ENCODE assay signal across 9 mouse cellular contexts in the genomic region with DNA sequence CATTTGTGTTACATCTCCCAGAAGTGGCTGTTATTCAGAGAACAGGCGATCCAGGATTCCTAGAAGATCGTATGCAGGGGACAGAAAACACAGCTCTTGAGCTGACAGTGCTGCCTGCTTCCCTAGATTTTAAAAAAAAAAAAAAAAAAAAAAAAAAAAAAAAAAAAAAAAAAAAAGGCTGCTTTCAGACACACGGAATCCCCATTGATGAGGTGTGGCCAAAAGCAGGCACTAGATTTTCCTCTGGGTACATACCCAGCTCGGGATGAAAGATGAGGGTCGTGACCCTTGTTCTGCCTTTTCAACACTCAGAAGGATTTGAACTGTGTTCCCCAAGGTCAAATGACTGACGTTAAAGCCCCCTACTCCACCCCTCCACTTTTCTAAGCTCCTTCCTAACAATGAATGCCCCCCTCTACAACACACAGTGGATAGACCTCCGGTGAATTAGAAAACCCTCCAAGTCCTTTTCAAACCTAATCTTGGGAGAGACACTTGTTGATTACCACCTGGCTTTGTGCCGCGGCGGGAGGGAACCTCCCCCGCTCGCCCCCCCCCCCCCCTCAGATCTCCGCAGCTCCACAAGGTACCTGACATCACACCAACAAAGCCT.
A peak's percentile ranks its signal among the peaks of the same experiment; 100 is the strongest.
DNase-seq lines count a peak whose midpoint lies in the region; ATAC-seq and TF ChIP-seq lines count a peak whose summit lies in the region.
"Had no signal": no experiment of that assay in that cellular context is flagged by ENCODE, and none has a peak within 500 bp of the region (broad histone marks: within the 10 kb centered on the region; RNA-seq: fewer than 3 reads in every experiment).

No protein-coding gene starts in this region.

- no peaks in the 10 kb centered on the region for H3K9me3 ChIP-seq in CH12.LX (replicated peaks; ENCODE audit: low read length)
- H3K9me3 ChIP-seq in E14TG2a.4 (ENCODE audit: low read length) = no peaks in the 10 kb centered on the region
- no peaks in the 10 kb centered on the region for H3K9me3 ChIP-seq in forebrain, embryonic 13.5 days (replicated peaks)
- no peaks in the 10 kb centered on the region for H3K9me3 ChIP-seq in liver, embryonic 12.5 days (replicated peaks)

- no peak overlapping the region for H3K27ac ChIP-seq in CH12.LX (ENCODE audit: insufficient read depth, low read depth)
- H3K27ac ChIP-seq in forebrain, embryonic 13.5 days = peak overlapping the region; percentile 94
- H3K27ac ChIP-seq in liver, embryonic 12.5 days = no peak overlapping the region

- H3K4me2 ChIP-seq in CH12.LX (ENCODE audit: insufficient read depth, low read depth, poor library complexity, severe bottlenecking) = peak overlapping the region; percentile 100
- H3K4me2 ChIP-seq in forebrain, embryonic 13.5 days = peak overlapping the region; percentile 72
- H3K4me2 ChIP-seq in liver, embryonic 12.5 days = peak overlapping the region; percentile 41

- H3K9ac ChIP-seq in CH12.LX (ENCODE audit: insufficient read depth, low read depth) = no peak overlapping the region
- peak overlapping the region; percentile 67 for H3K9ac ChIP-seq in forebrain, embryonic 13.5 days
- no peak overlapping the region for H3K9ac ChIP-seq in liver, embryonic 12.5 days

- H3K4me1 ChIP-seq in CH12.LX (ENCODE audit: control insufficient read depth in 1 of 2, insufficient read depth in 2 of 2) (peaks cover 11 to 36% of the 10 kb centered on the region in 2 experiments), E14TG2a.4 (replicated peaks; ENCODE audit: low read depth, low read length) (peaks cover 64% of the 10 kb centered on the region)
- peaks cover 57% of the 10 kb centered on the region for H3K4me1 ChIP-seq in forebrain, embryonic 13.5 days
- peaks cover 9% of the 10 kb centered on the region; the same call in 1 of the 2 replicates for H3K4me1 ChIP-seq in liver, embryonic 12.5 days
- no peaks in the 10 kb centered on the region for H3K4me1 ChIP-seq in lung, adult 2 months (ENCODE audit: control insufficient read depth, insufficient read depth, low read length)

- no peak for TF ChIP-seq RAD21 in CH12.LX (IDR thresholded peaks at IDR 0.05; ENCODE audit: low read depth, low read length)

- H3K27me3 ChIP-seq in CH12.LX (replicated peaks) = peaks cover 54% of the 10 kb centered on the region
- peaks cover 48% of the 10 kb centered on the region for H3K27me3 ChIP-seq in E14TG2a.4 (ENCODE audit: insufficient read depth, low read length)
- no peaks in the 10 kb centered on the region for H3K27me3 ChIP-seq in forebrain, embryonic 13.5 days
- peaks cover 68% of the 10 kb centered on the region for H3K27me3 ChIP-seq in liver, embryonic 12.5 days (replicated peaks)

- under 1% methylated on average over 12 of the region's 13 CpGs for WGBS in forebrain, embryonic 13.5 days
- WGBS in liver, embryonic 12.5 days (ENCODE audit: insufficient replicate concordance) = 3% methylated on average over 12 of the region's 13 CpGs
- WGBS in lung, adult 2 months = 4% methylated on average over 13 of the region's 13 CpGs

- no peak for ATAC-seq in forebrain, embryonic 13.5 days
- ATAC-seq in liver, embryonic 12.5 days = no peak

- no peak for TF ChIP-seq POLR2A in CH12.LX (IDR thresholded peaks at IDR 0.05; ENCODE audit: low read depth, low read length)
- no peak for TF ChIP-seq POLR2A in lung, adult 2 months (IDR thresholded peaks at IDR 0.05; ENCODE audit: borderline replicate concordance, extremely low read depth, low read depth, low read length)

- TF ChIP-seq EP300 in CH12.LX (IDR thresholded peaks at IDR 0.05; ENCODE audit: low read length) = no peak

- in situ Hi-C loops in CH12.LX (cut with MboI; ENCODE audit: low pct_ligation_motif_present, low pct_unique_long_range_greater_than_20kb, low sequenced_read_pairs) = no loop called here

- H3K36me3 ChIP-seq in CH12.LX (replicated peaks in 1 of 2; ENCODE audit: control insufficient read depth in 1 of 2, insufficient read depth in 1 of 2, low read length in 1 of 2) (no peaks in the 10 kb centered on the region), E14TG2a.4 (ENCODE audit: insufficient read depth, low read length) (no peaks in the 10 kb centered on the region)
- H3K36me3 ChIP-seq in forebrain, embryonic 13.5 days (ENCODE audit: poor library complexity, severe bottlenecking) = no peaks in the 10 kb centered on the region
- no peaks in the 10 kb centered on the region for H3K36me3 ChIP-seq in liver, embryonic 12.5 days

- H3K4me3 ChIP-seq in CH12.LX (replicated peaks in 1 of 3; ENCODE audit: low read depth in 2 of 3, low read length in 2 of 3, poor library complexity in 1 of 3) (no peak overlapping the region), E14TG2a.4 (replicated peaks; ENCODE audit: low read length) (peak overlapping the region; percentile 54)
- peak overlapping the region; percentile 43 for H3K4me3 ChIP-seq in forebrain, embryonic 13.5 days
- H3K4me3 ChIP-seq in liver, embryonic 12.5 days = no peak overlapping the region; the same call in 1 of the 2 replicates
- no peak overlapping the region for H3K4me3 ChIP-seq in lung, adult 2 months (replicated peaks; ENCODE audit: extremely low read depth, low read depth, low read length)

- DNase-seq in CH12.LX (ENCODE audit: extremely low read depth) = no peak
- no peak for DNase-seq in thymus, postnatal 14 days
- no peak for DNase-seq in adrenal gland, adult 18-20 months (ENCODE audit: low spot score in 2 of 2)
- no peak for DNase-seq in lung, adult 2 months
- no peak for DNase-seq in left cerebral cortex, adult 11 months (ENCODE audit: low spot score)
- DNase-seq: adrenal gland, postnatal 10 days had no signal

- dilution Hi-C loops in CH12.LX (cut with MboI; ENCODE audit: extremely low pct_ligation_motif_present, extremely low pct_unique_long_range_greater_than_20kb, low sequenced_read_pairs) = no loop called here

- no peaks in the 10 kb centered on the region for H3K79me2 ChIP-seq in CH12.LX (replicated peaks; ENCODE audit: control insufficient read depth, extremely low read depth, insufficient read depth, poor library complexity, severe bottlenecking)

- TF ChIP-seq CTCF in CH12.LX (conservative IDR thresholded peaks at IDR 0.05 in 1 of 2, IDR thresholded peaks at IDR 0.05 in 1 of 2; ENCODE audit: low read depth in 2 of 2, low read length in 2 of 2) (no peak), E14TG2a.4 (conservative IDR thresholded peaks at IDR 0.05; ENCODE audit: low read length) (no peak)
- TF ChIP-seq CTCF in lung, adult 2 months (IDR thresholded peaks at IDR 0.05; ENCODE audit: insufficient read depth, low read length) = no peak

TF ChIP-seq in CH12.LX, 34 proteins besides CTCF, POLR2A, EP300 and RAD21:
- TF ChIP-seq ZNF384 (IDR thresholded peaks at IDR 0.05; ENCODE audit: low read depth, low read length) (peak; percentile 86), ZMIZ1 (IDR thresholded peaks at IDR 0.05; ENCODE audit: low read depth, low read length) (no peak)
TF ChIP-seq in CH12.LX: peak in this region for 1.

Comparison
In these comparisons a context has a peak if more than half of its experiments do, and no peak if none do; other contexts are left out.
1. H3K4me2 ChIP-seq: peak in every context shown above with its lines; median percentile 100 in CH12.LX; 72 in forebrain, embryonic 13.5 days; 41 in liver, embryonic 12.5 days.
2. H3K4me3 ChIP-seq: peak in E14TG2a.4 (single experiment) and forebrain, embryonic 13.5 days (single experiment); none in CH12.LX (0 of 3), liver, embryonic 12.5 days (single experiment) and lung, adult 2 months (single experiment).